Mouse (Mus musculus): ENCODE measurements around the gene Rab11fip3.

- TF ChIP-seq GATA1 (IDR thresholded peaks at IDR 0.05; ENCODE audit: borderline replicate concordance, low read length) (no peak), FLI1 (IDR thresholded peaks at IDR 0.05; ENCODE audit: low read length) (no peak)
Observed at GRCm38 (mm10) chr17:26046253-26046997, 22.9 kb downstream of the Rab11fip3 start.
